Mouse (Mus musculus): Measurements from ENCODE around the gene Lgi4. TPM values are rescaled to one million over a fixed set of nuclear protein-coding genes. Genes with fewer than 3 reads are reported as not detected.
A peak's percentile ranks its signal among the peaks of the same experiment; 100 is the strongest.

The Lgi4 gene
- total and polyA plus RNA-seq, 3 experiments = not detected

- TF ChIP-seq RCOR1 (conservative IDR thresholded peaks at IDR 0.05; ENCODE audit: low read depth, low read length) = no peak
- TF ChIP-seq PAX5 (IDR thresholded peaks at IDR 0.05; ENCODE audit: low read length) = no peak
- no peak for TF ChIP-seq HCFC1 (IDR thresholded peaks at IDR 0.05; ENCODE audit: low read depth, low read length)
- no peak for TF ChIP-seq MXI1 (IDR thresholded peaks at IDR 0.05; ENCODE audit: low read depth, low read length)
- no peak for TF ChIP-seq EP300 (IDR thresholded peaks at IDR 0.05; ENCODE audit: low read length)
- TF ChIP-seq MAX (IDR thresholded peaks at IDR 0.05; ENCODE audit: low read length) = no peak
- TF ChIP-seq MAFK (IDR thresholded peaks at IDR 0.05; ENCODE audit: insufficient replicate concordance, low read length) = no peak
- TF ChIP-seq KAT2A (IDR thresholded peaks at IDR 0.05; ENCODE audit: insufficient replicate concordance, low read length) = no peak
- TF ChIP-seq ZKSCAN1 (IDR thresholded peaks at IDR 0.05; ENCODE audit: borderline replicate concordance, low read depth, low read length) = no peak
- DNase-seq (ENCODE audit: extremely low read depth) = no peak
- peaks cover 0 to 41% of the 10 kb centered on the region in 2 experiments for H3K36me3 ChIP-seq (replicated peaks in 1 of 2; ENCODE audit: control insufficient read depth in 1 of 2, insufficient read depth in 1 of 2, low read length in 1 of 2)
- H3K79me2 ChIP-seq (replicated peaks; ENCODE audit: control insufficient read depth, extremely low read depth, insufficient read depth, poor library complexity, severe bottlenecking) = no peaks in the 10 kb centered on the region
- no peak overlapping the region for H3K4me3 ChIP-seq (replicated peaks in 1 of 3; ENCODE audit: low read depth in 2 of 3, low read length in 2 of 3, poor library complexity in 1 of 3)
- in situ Hi-C loops (cut with MboI; ENCODE audit: low pct_ligation_motif_present, low pct_unique_long_range_greater_than_20kb, low sequenced_read_pairs) = no loop called here
- no peak overlapping the region for H3K4me2 ChIP-seq (ENCODE audit: insufficient read depth, low read depth, poor library complexity, severe bottlenecking)
- no peak overlapping the region for H3K27ac ChIP-seq (ENCODE audit: insufficient read depth, low read depth)
- no peaks in the 10 kb centered on the region for H3K27me3 ChIP-seq (replicated peaks)
- no peak overlapping the region for H3K9ac ChIP-seq (ENCODE audit: insufficient read depth, low read depth)
- dilution Hi-C loops (cut with MboI; ENCODE audit: extremely low pct_ligation_motif_present, extremely low pct_unique_long_range_greater_than_20kb, low sequenced_read_pairs) = no loop called here
- no peaks in the 10 kb centered on the region for H3K9me3 ChIP-seq (replicated peaks; ENCODE audit: low read length)
- peaks cover 16 to 40% of the 10 kb centered on the region in 2 experiments for H3K4me1 ChIP-seq (ENCODE audit: control insufficient read depth in 1 of 2, insufficient read depth in 2 of 2)
Observed at GRCm38 (mm10) chr7:31031731-31032130, 27.4 kb upstream of the Lgi4 start.

DNA sequence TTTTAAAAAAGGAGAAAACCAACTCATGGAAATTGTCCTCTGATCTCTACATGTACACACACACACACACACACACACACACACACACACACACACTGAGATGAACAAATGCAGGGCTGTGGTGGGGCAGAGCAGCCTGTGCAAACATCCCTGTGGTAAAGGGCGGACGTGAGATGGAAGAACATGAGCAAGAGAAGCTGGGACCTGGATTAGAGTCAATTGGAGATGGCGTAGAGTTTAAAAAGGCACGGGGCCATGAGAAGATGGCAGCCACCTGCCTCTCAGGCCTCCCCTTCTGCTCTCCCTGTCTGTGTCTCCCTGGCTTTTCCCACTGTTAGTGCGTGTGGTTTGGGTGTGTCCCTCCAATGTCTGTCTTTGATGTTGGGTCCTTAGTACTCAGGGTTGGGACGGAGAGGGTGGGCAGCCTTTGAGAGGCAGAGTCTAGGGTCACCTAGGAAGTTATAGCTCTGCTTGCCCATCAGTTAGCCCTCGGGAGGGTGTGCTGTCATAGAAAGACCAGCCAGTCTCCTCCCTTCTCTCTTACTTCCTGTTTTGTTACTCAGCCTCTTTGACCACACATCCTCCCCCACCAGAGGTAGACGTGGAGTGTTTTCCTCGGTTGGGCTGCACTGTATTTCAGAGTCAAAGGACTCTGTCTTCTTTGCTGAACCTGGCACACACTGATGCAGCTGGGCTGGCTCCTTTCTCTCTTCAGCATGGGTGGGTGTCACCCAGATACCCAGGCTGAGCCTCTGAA is 25.6 kb upstream of the Lgi4 start:
- Histone ChIP-seq H3K36me3 (replicated peaks in 1 of 2; ENCODE audit: control insufficient read depth in 1 of 2, insufficient read depth in 1 of 2, low read length in 1 of 2) (peaks cover 0 to 53% of the 10 kb centered on the region in 2 experiments), H3K9ac (ENCODE audit: insufficient read depth, low read depth) (no peak overlapping the region), H3K4me2 (ENCODE audit: insufficient read depth, low read depth, poor library complexity, severe bottlenecking) (no peak overlapping the region), H3K4me1 (ENCODE audit: control insufficient read depth in 1 of 2, insufficient read depth in 2 of 2) (peaks cover 16 to 49% of the 10 kb centered on the region in 2 experiments), H3K79me2 (replicated peaks; ENCODE audit: control insufficient read depth, extremely low read depth, insufficient read depth, poor library complexity, severe bottlenecking) (no peaks in the 10 kb centered on the region), H3K27ac (ENCODE audit: insufficient read depth, low read depth) (peak overlapping the region; percentile 39), H3K27me3 (replicated peaks) (no peaks in the 10 kb centered on the region), H3K9me3 (replicated peaks; ENCODE audit: low read length) (no peaks in the 10 kb centered on the region), H3K4me3 (replicated peaks in 1 of 3; ENCODE audit: low read depth in 2 of 3, low read length in 2 of 3, poor library complexity in 1 of 3) (no peak overlapping the region)
- in situ Hi-C loops (cut with MboI; ENCODE audit: low pct_ligation_motif_present, low pct_unique_long_range_greater_than_20kb, low sequenced_read_pairs) (no loop called here), dilution Hi-C loops (cut with MboI; ENCODE audit: extremely low pct_ligation_motif_present, extremely low pct_unique_long_range_greater_than_20kb, low sequenced_read_pairs) (no loop called here)
- peak; percentile 71 for DNase-seq (ENCODE audit: extremely low read depth)
- TF ChIP-seq MYC (IDR thresholded peaks at IDR 0.05; ENCODE audit: low read depth, low read length) = no peak
- TF ChIP-seq ZMIZ1 (IDR thresholded peaks at IDR 0.05; ENCODE audit: low read depth, low read length) = no peak
- 0 out of 2 replicates have a peak, but pooled peaks have one; percentile 25 for TF ChIP-seq TBP (conservative IDR thresholded peaks at IDR 0.05; ENCODE audit: low read depth, low read length)
- TF ChIP-seq RCOR1 (conservative IDR thresholded peaks at IDR 0.05; ENCODE audit: low read depth, low read length) = no peak
- no peak for TF ChIP-seq UBTF (IDR thresholded peaks at IDR 0.05; ENCODE audit: low read depth, low read length)
- no peak for TF ChIP-seq E2F4 (IDR thresholded peaks at IDR 0.05; ENCODE audit: insufficient replicate concordance, low read depth, low read length)
- TF ChIP-seq PAX5 (IDR thresholded peaks at IDR 0.05; ENCODE audit: low read length) = no peak
- peak; percentile 30; the same call in 1 of the 2 replicates for TF ChIP-seq IRF4 (IDR thresholded peaks at IDR 0.05; ENCODE audit: low read depth, low read length)
- TF ChIP-seq ZC3H11A (IDR thresholded peaks at IDR 0.05; ENCODE audit: low read depth, low read length) = no peak
- peak; percentile 77 for TF ChIP-seq ELF1 (IDR thresholded peaks at IDR 0.05; ENCODE audit: low read depth, low read length)

Measured in CH12.LX (cell line).